Mouse (Mus musculus) thymus, postnatal 0 days (tissue): ENCODE measurements around the gene Nfe2l2. TPM values are rescaled to one million over a fixed set of nuclear protein-coding genes. Genes with fewer than 3 reads are reported as not detected.

Experiments used
- DNase-seq: peaks from one replicate; pipeline ENCODE4 v3.0.0-alpha.2; 2015; ENCODE audit warnings: low spot score
- polyA plus RNA-seq: library from polyadenylated mRNA; unstranded; fragments of >200 nt; fragmentation: Nextera tagmentation; extraction: Ambion mirVana; gene quantifications from 2 replicates; pipeline ENCODE4 v1.2.1, GENCODE M21; 2015

Nfe2l2 gene
- polyA plus RNA-seq: 56.6 and 57.3 TPM in 2 replicates

- DNase-seq: peak; percentile 83
Observed at GRCm38 (mm10) chr2:75704234-75705161, at the start of gene Nfe2l2. Nfe2l2 (minus strand) TSS chr2:75704641.

- DNase-seq: no peak
Observed at GRCm38 (mm10) chr2:75752306-75753175, 48.1 kb upstream of the Nfe2l2 start.

GRCm38 (mm10) chr2:75751896-75752295 lies 47.5 kb upstream of the Nfe2l2 start:
- no peak for DNase-seq

GRCm38 (mm10) chr2:75750869-75751268 lies 46.4 kb upstream of the Nfe2l2 start:
- peak; percentile 32 for DNase-seq

- no peak for DNase-seq
Observed at GRCm38 (mm10) chr2:75750043-75750718, 45.7 kb upstream of the Nfe2l2 start.

- DNase-seq: no peak
Observed at GRCm38 (mm10) chr2:75748841-75749240, 44.4 kb upstream of the Nfe2l2 start.

GRCm38 (mm10) chr2:75737006-75737503 lies 32.6 kb upstream of the Nfe2l2 start:
- no peak for DNase-seq

GRCm38 (mm10) chr2:75734196-75734865 lies 29.9 kb upstream of the Nfe2l2 start:
- no peak for DNase-seq

- DNase-seq: no peak
Observed at GRCm38 (mm10) chr2:75733177-75733576, 28.7 kb upstream of the Nfe2l2 start.

GRCm38 (mm10) chr2:75731929-75732328 lies 27.5 kb upstream of the Nfe2l2 start:
- DNase-seq: no peak

- no peak for DNase-seq
Observed at GRCm38 (mm10) chr2:75731233-75731651, 26.8 kb upstream of the Nfe2l2 start.

GRCm38 (mm10) chr2:75730052-75730451 lies 25.6 kb upstream of the Nfe2l2 start:
- DNase-seq: no peak

- no peak for DNase-seq
Observed at GRCm38 (mm10) chr2:75724863-75725445, 20.5 kb upstream of the Nfe2l2 start.

GRCm38 (mm10) chr2:75723481-75723880 lies 19.0 kb upstream of the Nfe2l2 start:
- DNase-seq: no peak

GRCm38 (mm10) chr2:75722893-75723292 lies 18.5 kb upstream of the Nfe2l2 start:
- no peak for DNase-seq

- no peak for DNase-seq
Observed at GRCm38 (mm10) chr2:75720236-75721027, 16.0 kb upstream of the Nfe2l2 start.

GRCm38 (mm10) chr2:75719331-75719869 lies 15.0 kb upstream of the Nfe2l2 start:
- no peak for DNase-seq

- no peak for DNase-seq
Observed at GRCm38 (mm10) chr2:75716046-75717016, 11.9 kb upstream of the Nfe2l2 start.
